Mouse (Mus musculus) MEL (cell line): ENCODE results near the gene Slc25a19.
"Not testable (repeated sequence)": the region's sequence is repeated elsewhere in the genome, so short reads cannot be mapped to it uniquely, and the experiment has no call there.

Experiments
- CTCF ChIP-seq, 3 experiments: IDR thresholded peaks in 2 of 3; conservative IDR thresholded peaks in 1 of 3; 2 replicates each; pipeline ENCODE4 v1.5.1; 2011 to 2012; ENCODE audit warnings: low read length in 3 of 3, low read depth in 2 of 3, mild to moderate bottlenecking in 2 of 3, improper control_type of control experiment in 1 of 3, inconsistent platforms in 1 of 3, mixed read lengths in 1 of 3, moderate library complexity in 1 of 3; ENCODE audit not compliant: control insufficient read depth in 1 of 3, insufficient read depth in 1 of 3, poor library complexity in 1 of 3, severe bottlenecking in 1 of 3
- E2F4 ChIP-seq: IDR thresholded peaks from 2 replicates; pipeline ENCODE4 v1.6.1; 2011; ENCODE audit warnings: low read depth, low read length, improper control_type of control experiment, borderline replicate concordance
- EP300 ChIP-seq, 2 experiments: IDR thresholded peaks; 2 replicates each; pipeline ENCODE4 v1.6.1; 2011; ENCODE audit warnings: improper control_type of control experiment in 2 of 2, low read length in 2 of 2, low read depth in 1 of 2, mild to moderate bottlenecking in 1 of 2
- MAFK ChIP-seq: IDR thresholded peaks from 2 replicates; pipeline ENCODE4 v1.6.1; 2011; ENCODE audit warnings: low read depth, mild to moderate bottlenecking, low read length, improper control_type of control experiment, borderline replicate concordance
- NRF1 ChIP-seq: IDR thresholded peaks from 2 replicates; pipeline ENCODE4 v1.6.1; 2014; ENCODE audit warnings: low read depth, mild to moderate bottlenecking, inconsistent platforms, low read length, improper control_type of control experiment, moderate library complexity; ENCODE audit not compliant: poor library complexity, insufficient read depth, severe bottlenecking
- POLR2A ChIP-seq, 2 experiments: IDR thresholded peaks; 2 replicates each; pipeline ENCODE4 v1.6.1; 2011 to 2012; ENCODE audit warnings: low read length in 2 of 2, mild to moderate bottlenecking in 2 of 2, control low read depth in 1 of 2, improper control_type of control experiment in 1 of 2, low read depth in 1 of 2, moderate library complexity in 1 of 2; ENCODE audit not compliant: control insufficient read depth in 1 of 2, insufficient read depth in 1 of 2, poor library complexity in 1 of 2
- POLR2AphosphoS2 ChIP-seq: IDR thresholded peaks from 2 replicates; pipeline ENCODE4 v1.6.1; 2011; ENCODE audit warnings: low read length, improper control_type of control experiment
- TAL1 ChIP-seq: IDR thresholded peaks from 2 replicates; pipeline ENCODE4 v1.6.1; 2012; ENCODE audit warnings: mild to moderate bottlenecking, inconsistent platforms, low read length, moderate library complexity, mixed read lengths
- TBP ChIP-seq: IDR thresholded peaks from 2 replicates; pipeline ENCODE4 v1.8.0; 2011; ENCODE audit warnings: low read depth, low read length, improper control_type of control experiment
- USF1 ChIP-seq: IDR thresholded peaks from 2 replicates; pipeline ENCODE4 v1.6.1; 2014; ENCODE audit warnings: low read depth, mild to moderate bottlenecking, inconsistent platforms, low read length, improper control_type of control experiment, moderate library complexity
- ZKSCAN1 ChIP-seq: IDR thresholded peaks from 2 replicates; pipeline ENCODE4 v1.6.1; 2012; ENCODE audit warnings: low read depth, mild to moderate bottlenecking, inconsistent platforms, low read length, improper control_type of control experiment, moderate library complexity
- ZMIZ1 ChIP-seq: IDR thresholded peaks from 2 replicates; pipeline ENCODE4 v1.6.1; 2012; ENCODE audit warnings: low read depth, mild to moderate bottlenecking, inconsistent platforms, low read length, improper control_type of control experiment, moderate library complexity

DNA sequence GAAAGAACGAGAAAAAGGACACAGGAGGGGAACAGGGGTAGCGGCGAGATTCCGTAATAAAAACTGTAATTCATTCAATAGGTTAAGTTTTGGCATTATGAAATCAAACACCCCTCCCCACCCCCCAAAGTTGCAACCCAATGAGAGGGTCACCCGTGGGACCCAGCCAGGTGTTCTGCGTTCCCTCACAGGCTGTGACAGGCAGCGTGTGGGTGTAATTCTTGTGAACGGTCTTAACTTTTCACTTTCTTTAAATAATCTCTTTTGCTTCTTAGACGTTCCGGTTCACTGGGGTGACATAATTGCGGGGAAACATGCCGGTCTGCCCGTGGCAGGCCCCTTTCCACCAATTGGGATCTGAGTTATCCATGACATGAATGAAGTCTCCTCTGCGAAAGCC is 17.4 kb upstream of the Slc25a19 start:
- TF ChIP-seq POLR2A (IDR thresholded peaks at IDR 0.05; ENCODE audit: control insufficient read depth in 1 of 2, insufficient read depth in 1 of 2, low read depth in 1 of 2, low read length in 2 of 2, poor library complexity in 1 of 2); ZMIZ1; CTCF (IDR thresholded peaks at IDR 0.05 in 2 of 3, conservative IDR thresholded peaks at IDR 0.05 in 1 of 3; ENCODE audit: control insufficient read depth in 1 of 3, insufficient read depth in 1 of 3, low read depth in 2 of 3, low read length in 3 of 3, poor library complexity in 1 of 3, severe bottlenecking in 1 of 3); E2F4; NRF1; ZKSCAN1; TBP; TAL1; POLR2AphosphoS2; EP300 (IDR thresholded peaks at IDR 0.05; ENCODE audit: low read depth in 1 of 2, low read length in 2 of 2); MAFK; USF1: not testable (repeated sequence)
